Mouse (Mus musculus) kidney, postnatal 0 days (tissue): ENCODE measurements around the gene Tmem270. TPM values are rescaled to one million over a fixed set of nuclear protein-coding genes. Genes with fewer than 3 reads are reported as not detected.

Experiments used
- ATAC-seq: fragments of 200-750 bp; cut with Nextera tagmentation; replicated peaks from 2 replicates; pipeline ENCODE4 v1.8.0; 2017; ENCODE audit warnings: low read depth, moderate number of reproducible peaks, moderate TSS enrichment, moderate library complexity; ENCODE audit not compliant: low FRiP score
- DNase-seq: peaks from one replicate; pipeline ENCODE4 v3.0.0-alpha.2; 2016; ENCODE audit warnings: low spot score
- H3K27ac ChIP-seq: fragments of 300-500 bp; sonication (generic); 2 replicates; pipeline ENCODE4 v1.5.1; 2014; ENCODE audit warnings: mild to moderate bottlenecking
- H3K27me3 ChIP-seq: fragments of 300-500 bp; sonication (generic); 2 replicates; pipeline ENCODE4 v1.6.1; 2014; ENCODE audit warnings: low read length, mixed read lengths; ENCODE audit not compliant: insufficient read depth
- H3K36me3 ChIP-seq: fragments of 300-500 bp; sonication (generic); 2 replicates; pipeline ENCODE4 v1.6.1; 2014; ENCODE audit warnings: low read length, mixed read lengths; ENCODE audit not compliant: insufficient read depth
- H3K4me1 ChIP-seq: fragments of 300-500 bp; sonication (generic); replicated peaks from 2 replicates; pipeline ENCODE4 v1.6.1; 2014; ENCODE audit warnings: antibody characterized with exemption, low read length, mixed read lengths; ENCODE audit not compliant: insufficient read depth
- H3K4me2 ChIP-seq: fragments of 300-500 bp; sonication (generic); 2 replicates; pipeline ENCODE4 v1.6.1; 2014; ENCODE audit warnings: mild to moderate bottlenecking, low read length, moderate library complexity, mixed read lengths
- H3K4me3 ChIP-seq: fragments of 300-500 bp; sonication (generic); replicated peaks from 2 replicates; pipeline ENCODE4 v1.5.1; 2014; ENCODE audit warnings: low read depth, low read length
- H3K9ac ChIP-seq: fragments of 300-500 bp; sonication (generic); 2 replicates; pipeline ENCODE4 v1.6.1; 2014; ENCODE audit warnings: low read depth, low read length
- H3K9me3 ChIP-seq: fragments of 300-500 bp; sonication (generic); replicated peaks from 2 replicates; pipeline ENCODE4 v1.6.1; 2016; ENCODE audit warnings: low read length, inconsistent platforms, mixed read lengths
- CTCF ChIP-seq: IDR thresholded peaks from 2 replicates; pipeline ENCODE4 v1.5.1; 2016; ENCODE audit warnings: antibody characterized with exemption, low read depth, mild to moderate bottlenecking, moderate library complexity
- WGBS: fragments of 180-500 bp; shearing (Covaris S2); extraction: QIAGEN DNeasy Blood & Tissue Kit; methylation state at CpG from one replicate; pipeline ENCODE4 v1.1.7; 2014; 5-methylcytosine and 5-hydroxymethylcytosine counted together
- polyA plus RNA-seq: library from polyadenylated mRNA; unstranded; fragments of >200 nt; fragmentation: Nextera tagmentation; extraction: Ambion mirVana; gene quantifications from 2 replicates; pipeline ENCODE4 v1.2.1, GENCODE M21; 2015

Gene Tmem270
- polyA plus RNA-seq, 1 experiment from 2014 or later: not detected

DNA sequence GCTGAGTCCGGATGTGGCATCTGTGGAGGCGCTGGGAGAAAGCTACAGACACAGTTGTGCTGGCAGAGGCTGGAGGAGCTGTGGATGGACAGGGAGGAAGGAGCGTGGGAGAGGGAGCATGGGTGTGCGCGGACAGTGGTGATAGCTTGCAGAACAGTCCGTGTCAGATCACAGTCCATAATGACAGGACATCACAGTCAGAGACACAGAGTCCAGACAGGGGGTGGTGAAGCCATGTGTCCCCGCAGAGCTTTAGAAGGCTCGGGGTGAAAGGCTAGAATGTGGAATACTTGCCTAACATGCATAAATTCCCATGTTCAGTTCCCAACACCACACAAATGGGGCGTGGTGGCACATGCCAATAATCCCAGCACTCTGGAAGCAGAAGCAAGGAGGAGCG lies 29.7 kb downstream of the Tmem270 start:
- no peak overlapping the region for H3K27ac ChIP-seq
- no peak overlapping the region for H3K4me3 ChIP-seq
- DNase-seq (no peak), ATAC-seq (no peak)
- TF ChIP-seq CTCF: no peak
- no peaks in the 10 kb centered on the region for H3K36me3 ChIP-seq
- no peak overlapping the region for H3K9ac ChIP-seq
- H3K9me3 ChIP-seq: no peaks in the 10 kb centered on the region
- no peaks in the 10 kb centered on the region for H3K27me3 ChIP-seq
- H3K4me2 ChIP-seq: no peak overlapping the region
- 63% methylated on average over 10 of the region's 10 CpGs for WGBS
- no peaks in the 10 kb centered on the region for H3K4me1 ChIP-seq

GRCm38 (mm10) chr5:134875245-134875644 lies 31.3 kb downstream of the Tmem270 start:
- no peaks in the 10 kb centered on the region for H3K27me3 ChIP-seq
- no peaks in the 10 kb centered on the region for H3K36me3 ChIP-seq
- no peaks in the 10 kb centered on the region for H3K9me3 ChIP-seq
- 91% methylated on average over 5 of the region's 5 CpGs for WGBS
- no peak overlapping the region for H3K9ac ChIP-seq
- DNase-seq (no peak), ATAC-seq (no peak)
- no peak overlapping the region for H3K27ac ChIP-seq
- H3K4me2 ChIP-seq: no peak overlapping the region
- TF ChIP-seq CTCF: no peak
- no peaks in the 10 kb centered on the region for H3K4me1 ChIP-seq
- no peak overlapping the region for H3K4me3 ChIP-seq

DNA sequence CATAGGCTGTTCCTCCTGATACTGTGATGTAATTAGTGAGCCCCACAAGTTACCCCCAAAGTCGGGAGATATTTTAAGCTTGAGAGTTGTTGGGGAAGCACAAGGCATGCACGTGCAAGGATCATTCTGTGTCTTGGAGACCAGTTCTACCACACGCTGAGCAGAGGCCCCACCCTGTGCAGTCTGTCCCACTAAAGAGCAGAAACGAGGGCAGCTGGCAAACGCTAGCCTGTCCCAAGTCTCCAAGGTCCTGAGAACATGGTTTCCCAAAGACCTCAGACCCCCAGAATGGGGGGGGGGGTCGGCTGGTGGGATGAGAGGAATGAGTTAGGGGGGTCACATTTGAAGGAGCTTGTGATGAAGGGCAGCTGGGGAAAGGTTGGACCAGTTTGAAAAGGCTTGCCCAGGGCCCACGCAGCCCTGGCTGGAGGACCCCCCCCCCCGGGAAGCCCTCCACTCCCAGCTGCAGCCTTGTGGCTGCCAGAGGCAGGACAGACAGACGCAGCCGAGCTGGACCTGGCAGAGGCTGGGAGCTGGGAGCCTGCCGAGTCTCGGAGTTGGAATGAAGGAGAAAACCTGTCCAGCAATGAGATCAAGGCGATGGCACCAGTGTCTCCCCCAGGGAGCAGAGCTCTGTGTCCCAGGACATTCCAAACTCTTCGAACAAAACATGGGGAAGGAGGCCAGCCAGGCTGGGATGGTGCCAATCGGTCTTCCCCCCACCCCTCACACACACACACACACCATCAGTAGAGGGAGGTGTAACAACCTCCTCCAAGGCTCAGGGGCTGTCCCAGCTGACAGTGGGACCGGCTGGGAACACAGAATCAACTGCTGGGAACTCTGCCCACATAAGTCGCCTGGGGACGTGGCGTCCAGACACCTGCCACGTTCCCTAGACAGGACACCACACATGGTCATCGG lies 32.3 kb downstream of the Tmem270 start:
- ATAC-seq (no peak), DNase-seq (no peak)
- H3K9me3 ChIP-seq: no peaks in the 10 kb centered on the region

DNA sequence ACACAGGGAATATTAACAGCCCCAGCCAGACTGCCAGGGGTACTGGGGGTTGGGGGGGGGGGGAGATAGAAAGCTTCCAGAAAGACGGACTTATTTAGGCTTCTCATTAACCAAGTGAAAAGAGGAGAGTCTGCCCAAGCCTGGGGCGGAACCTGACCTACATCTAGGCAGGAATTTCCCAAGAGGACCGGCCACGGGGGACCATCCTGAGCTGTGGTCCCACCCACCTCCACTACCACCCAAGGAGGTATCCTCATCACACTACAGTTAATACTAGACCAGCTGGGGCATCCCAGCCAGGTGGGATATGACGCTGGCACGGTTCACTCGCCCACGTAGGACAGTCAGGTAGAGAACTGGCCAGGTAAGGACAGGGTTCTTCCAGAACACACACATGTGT lies 33.5 kb downstream of the Tmem270 start:
- Histone ChIP-seq H3K4me1 (no peaks in the 10 kb centered on the region), H3K9ac (no peak overlapping the region), H3K4me3 (no peak overlapping the region), H3K36me3 (no peaks in the 10 kb centered on the region), H3K4me2 (no peak overlapping the region), H3K9me3 (no peaks in the 10 kb centered on the region), H3K27ac (no peak overlapping the region), H3K27me3 (no peaks in the 10 kb centered on the region)
- WGBS: 72% methylated on average over 8 of the region's 8 CpGs
- no peak for DNase-seq
- no peak for TF ChIP-seq CTCF
- no peak for ATAC-seq

More for the DNA sequence above, 32.3 kb downstream of the Tmem270 start:
- Histone ChIP-seq H3K4me3 (no peak overlapping the region), H3K36me3 (no peaks in the 10 kb centered on the region), H3K4me1 (no peaks in the 10 kb centered on the region), H3K27me3 (no peaks in the 10 kb centered on the region), H3K4me2 (no peak overlapping the region), H3K27ac (no peak overlapping the region), H3K9ac (no peak overlapping the region)
- 68% methylated on average over 21 of the region's 21 CpGs for WGBS
- TF ChIP-seq CTCF: no peak

- H3K9ac ChIP-seq: no peak overlapping the region
- ATAC-seq (no peak), DNase-seq (no peak)
- no peaks in the 10 kb centered on the region for H3K36me3 ChIP-seq
- H3K4me2 ChIP-seq: no peak overlapping the region
- no peak for TF ChIP-seq CTCF
- no peaks in the 10 kb centered on the region for H3K9me3 ChIP-seq
- 55% methylated on average over 5 of the region's 5 CpGs for WGBS
- H3K4me1 ChIP-seq: no peaks in the 10 kb centered on the region
- no peak overlapping the region for H3K4me3 ChIP-seq
- no peaks in the 10 kb centered on the region for H3K27me3 ChIP-seq
- no peak overlapping the region for H3K27ac ChIP-seq
These were observed 33.9 kb downstream of the Tmem270 start for GRCm38 (mm10) chr5:134872597-134872996.

DNA sequence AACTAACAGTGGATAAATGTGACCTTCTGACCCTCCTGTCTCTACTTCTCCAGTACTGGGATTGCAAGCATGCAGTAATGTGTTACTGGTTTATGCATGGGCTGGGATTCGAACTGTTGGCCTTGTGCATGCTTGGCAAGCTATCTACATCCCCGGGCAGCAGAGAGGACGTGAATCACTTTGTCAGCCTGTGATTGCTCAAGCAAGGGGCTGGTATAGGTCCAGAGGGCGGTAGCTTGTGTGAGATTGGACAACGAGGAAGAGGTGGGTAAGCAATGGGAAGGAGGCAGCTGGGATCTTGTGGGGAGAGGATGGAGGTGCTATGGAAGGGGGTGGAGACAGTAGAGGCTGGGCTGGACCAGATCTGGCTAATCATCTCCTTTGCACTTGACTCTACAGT lies 38.0 kb downstream of the Tmem270 start:
- Histone ChIP-seq H3K9me3 (no peaks in the 10 kb centered on the region), H3K9ac (no peak overlapping the region), H3K4me1 (no peaks in the 10 kb centered on the region; the same call in 1 of the 2 replicates), H3K36me3 (no peaks in the 10 kb centered on the region), H3K27me3 (no peaks in the 10 kb centered on the region), H3K27ac (no peak overlapping the region), H3K4me2 (no peak overlapping the region), H3K4me3 (no peak overlapping the region)
- no peak for ATAC-seq
- 53% methylated on average over 5 of the region's 5 CpGs for WGBS
- no peak for DNase-seq
- TF ChIP-seq CTCF: no peak
